Mouse (Mus musculus) liver, postnatal 0 days (tissue): ENCODE measurements around the gene Zmynd15.

Experiments
- CTCF ChIP-seq: sonication (generic); IDR thresholded peaks from 2 replicates; pipeline ENCODE4 v1.5.1; 2016; ENCODE audit warnings: antibody characterized with exemption, low read depth
- EP300 ChIP-seq: IDR thresholded peaks from 2 replicates; pipeline ENCODE4 v1.6.1; 2016; ENCODE audit warnings: antibody characterized with exemption, low read depth, mild to moderate bottlenecking

- TF ChIP-seq CTCF, result no peak
- no peak for TF ChIP-seq EP300
Observed at GRCm38 (mm10) chr11:70513520-70513919, 54.3 kb downstream of the Zmynd15 start.
